Mouse (Mus musculus) heart, postnatal 10 days (tissue): Measurements from ENCODE around the gene Zfp383. TPM values are rescaled to one million over a fixed set of nuclear protein-coding genes. Genes with fewer than 3 reads are reported as not detected.
"Not testable (repeated sequence)": the region's sequence is repeated elsewhere in the genome, so short reads cannot be mapped to it uniquely, and the experiment has no call there.

Experiments
- DNase-seq, 2 experiments: peaks; one replicate each; pipeline ENCODE4 v3.0.0; 2021
- intact Hi-C: fragments of 180-260 bp; cut with DNase I; formaldehyde crosslinking; loops from one replicate; pipeline ENCODE4 v1.15.1; 2025
- microRNA-seq, 2 experiments: library from miRNA; unstranded; fragments of <30 nt; microRNA quantifications; one replicate each; pipeline ENCODE4 v1.2.0; 2022
- total RNA-seq, 2 experiments: library from RNA; stranded (reverse); gene quantifications; 2 replicates each; pipeline ENCODE4 v1.2.3; 2021

Gene Zfp383
- total RNA-seq, 2 experiments from 2014 or later = 7.6 to 10.3 TPM

- DNase-seq = no peak
- intact Hi-C loops = no loop called here
Measured at GRCm38 (mm10) chr7:29921439-29922093, 13.5 kb downstream of the Zfp383 start.

GRCm38 (mm10) chr7:29922780-29923179, 14.8 kb downstream of the Zfp383 start:
- no peak for DNase-seq
- intact Hi-C loops = no loop called here

GRCm38 (mm10) chr7:29938856-29939255, 30.8 kb downstream of the Zfp383 start:
- intact Hi-C loops = no loop called here
- no peak for DNase-seq

- intact Hi-C loops = no loop called here
- peak; percentile 38 for DNase-seq
Measured at GRCm38 (mm10) chr7:29941027-29941426, 33.0 kb downstream of the Zfp383 start.

- DNase-seq = no peak
- intact Hi-C loops = no loop called here
Measured at GRCm38 (mm10) chr7:29942740-29943139, 34.7 kb downstream of the Zfp383 start.

- intact Hi-C loops = no loop called here
- DNase-seq = no peak
Measured at GRCm38 (mm10) chr7:29943720-29944119, 35.7 kb downstream of the Zfp383 start.

- DNase-seq = no peak
Measured at GRCm38 (mm10) chr7:29944201-29944600, 36.2 kb downstream of the Zfp383 start.

GRCm38 (mm10) chr7:29953086-29953485, 45.1 kb downstream of the Zfp383 start:
- no peak for DNase-seq
- intact Hi-C loops = loop anchor here (2.0 to 5.0 kb wide), 3 partner anchors 20 to 49 kb away; partner anchors contain the start of genes Zfp27 and Zfp383

More at GRCm38 (mm10) chr7:29944201-29944600, 36.2 kb downstream of the Zfp383 start:
- intact Hi-C loops = no loop called here

GRCm38 (mm10) chr7:29953513-29954401, 45.7 kb downstream of the Zfp383 start, which contains the start of gene Zfp74:
Gene Zfp74 (minus strand): TSS chr7:29954089.
- peak; percentile 85 to 87 for DNase-seq
- intact Hi-C loops = loop anchor here (1.0 to 5.0 kb wide), 4 partner anchors 21 to 49 kb away; partner anchors contain the start of genes Zfp27, Zfp383 and Zfp568

GRCm38 (mm10) chr7:29954731-29955130, 46.7 kb downstream of the Zfp383 start:
- DNase-seq = peak; percentile 45 to 68
- intact Hi-C loops = loop anchor here (1.0 to 5.0 kb wide), 3 partner anchors 29 to 48 kb away; partner anchors contain the start of genes Zfp27, Zfp383 and Zfp568

- peak; percentile 13 to 20 for DNase-seq
- intact Hi-C loops = no loop called here
Measured at GRCm38 (mm10) chr7:29956257-29956656, 48.2 kb downstream of the Zfp383 start.

- intact Hi-C loops = no loop called here
- DNase-seq = no peak
Measured at GRCm38 (mm10) chr7:29958125-29958724, 50.2 kb downstream of the Zfp383 start.

- DNase-seq = no peak
- intact Hi-C loops = no loop called here
Measured at GRCm38 (mm10) chr7:29959004-29959403, 51.0 kb downstream of the Zfp383 start.

- DNase-seq, intact Hi-C loops: not testable (repeated sequence)
Measured at GRCm38 (mm10) chr7:29965115-29965810, 57.2 kb downstream of the Zfp383 start.

Small RNAs within 50 kb of the gene (microRNA-seq; reads per million reads assigned to microRNA genes)
- 1.0 to 1.2 reads per million in 2 experiments for gene Mir7668

Other genes with a start within 250 kb of the Zfp383 start
- not detected for gene Catsperg2, start 181.2 kb upstream of the Zfp383 start, total RNA-seq
- gene Zfp84, start 139.7 kb upstream of the Zfp383 start, total RNA-seq = 10 to 100 TPM; 12.0 to 14.6 TPM
- 1 to 10 TPM; 7.3 to 7.9 TPM for gene Zfp30, start 124.2 kb upstream of the Zfp383 start, total RNA-seq
- gene Zfp790, start 92.1 kb upstream of the Zfp383 start, total RNA-seq = 10 to 100 TPM; 12.0 to 14.1 TPM
- gene Zfp940, start 54.6 kb upstream of the Zfp383 start, total RNA-seq = under 1 TPM; 0.37 to 0.48 TPM
- gene Zfp420, start 48.2 kb upstream of the Zfp383 start, total RNA-seq = 1 to 10 TPM; 3.1 to 3.8 TPM
- gene Zfp27, start 1.7 kb upstream of the Zfp383 start, total RNA-seq = 10 to 100 TPM; 10.0 to 11.2 TPM
- 1 to 10 TPM; 8.3 to 8.9 TPM for gene Zfp74, start 45.9 kb downstream of the Zfp383 start, total RNA-seq
- gene Zfp568, start 75.7 kb downstream of the Zfp383 start, total RNA-seq = 10 to 100 TPM; 46.7 to 53.1 TPM
- gene Zfp14, start 143.2 kb downstream of the Zfp383 start, total RNA-seq = 1 to 10 TPM; 1.6 to 2.6 TPM
- gene Zfp82, start 164.7 kb downstream of the Zfp383 start, total RNA-seq = 1 to 10 TPM in 1 of 2 experiments, under 1 TPM in 1; 0.98 to 1.1 TPM
- gene Gm26920, start 182.2 kb downstream of the Zfp383 start, total RNA-seq = under 1 TPM in 1 of 2 experiments, not detected in 1; 0.62 TPM
- gene Zfp566, start 182.3 kb downstream of the Zfp383 start, total RNA-seq = 1 to 10 TPM; 1.3 to 2.3 TPM
- 10 to 100 TPM; 44.8 to 53.3 TPM for gene Zfp260, start 186.6 kb downstream of the Zfp383 start, total RNA-seq
- 1 to 10 TPM; 4.5 to 6.5 TPM for gene Zfp382, start 213.7 kb downstream of the Zfp383 start, total RNA-seq